Mouse (Mus musculus): Measurements from ENCODE around the gene Mrc2.

Mrc2 gene

GRCm38 (mm10) chr11:105352152-105352551 is 59.7 kb downstream of the Mrc2 start:
- no peak for DNase-seq

GRCm38 (mm10) chr11:105352954-105353890 is 60.8 kb downstream of the Mrc2 start:
- no peak for DNase-seq

- no peak for DNase-seq
Measured at GRCm38 (mm10) chr11:105353891-105354280, 61.4 kb downstream of the Mrc2 start.

- no peak for DNase-seq
Measured at GRCm38 (mm10) chr11:105356301-105356700, 63.9 kb downstream of the Mrc2 start.

- no peak for DNase-seq
Measured at GRCm38 (mm10) chr11:105362041-105362765, 69.8 kb downstream of the Mrc2 start.

- peak; percentile 83 to 85 for DNase-seq
Measured at GRCm38 (mm10) chr11:105362946-105363597, 70.6 kb downstream of the Mrc2 start.

GRCm38 (mm10) chr11:105363598-105364385 is 71.3 kb downstream of the Mrc2 start:
- no peak for DNase-seq

- DNase-seq: peak; percentile 8 to 22
Measured at GRCm38 (mm10) chr11:105364386-105365065, 72.1 kb downstream of the Mrc2 start.

GRCm38 (mm10) chr11:105365611-105366010 is 73.2 kb downstream of the Mrc2 start:
- no peak for DNase-seq

GRCm38 (mm10) chr11:105366051-105366450 is 73.6 kb downstream of the Mrc2 start:
- no peak for DNase-seq

GRCm38 (mm10) chr11:105367163-105367562 is 74.7 kb downstream of the Mrc2 start:
- no peak for DNase-seq

- DNase-seq: no peak
Measured at GRCm38 (mm10) chr11:105368833-105369232, 76.4 kb downstream of the Mrc2 start.

- no peak for DNase-seq
Measured at GRCm38 (mm10) chr11:105369526-105370386, 77.3 kb downstream of the Mrc2 start.

GRCm38 (mm10) chr11:105371818-105372217 is 79.4 kb downstream of the Mrc2 start:
- DNase-seq: no peak

GRCm38 (mm10) chr11:105373881-105374280 is 81.4 kb downstream of the Mrc2 start:
- no peak for DNase-seq

- DNase-seq: no peak
Measured at GRCm38 (mm10) chr11:105374526-105375175, 82.2 kb downstream of the Mrc2 start.

- DNase-seq: no peak
Measured at GRCm38 (mm10) chr11:105375821-105376235, 83.4 kb downstream of the Mrc2 start.

GRCm38 (mm10) chr11:105385266-105385665 is 92.8 kb downstream of the Mrc2 start:
- no peak for DNase-seq

GRCm38 (mm10) chr11:105388636-105389035 is 96.2 kb downstream of the Mrc2 start:
- no peak for DNase-seq

GRCm38 (mm10) chr11:105390290-105390689 is 97.8 kb downstream of the Mrc2 start:
- no peak for DNase-seq
